Mouse (Mus musculus) CH12.LX (cell line): ENCODE measurements at regions not wholly inside any gene's neighbourhood (a gene's known extent, or its start where the extent isn't known, plus 50 kb on each side); places are given as distances from the start of the nearest gene placed in this dataset.

ENCODE experiments used
- CTCF ChIP-seq, 2 experiments: IDR thresholded peaks in 1 of 2; conservative IDR thresholded peaks in 1 of 2; 2 replicates each; pipeline ENCODE4 v1.5.1; 2011 to 2012; ENCODE audit warnings: low read depth in 2 of 2, low read length in 2 of 2, improper control_type of control experiment in 1 of 2, inconsistent platforms in 1 of 2, mild to moderate bottlenecking in 1 of 2, moderate library complexity in 1 of 2
- EP300 ChIP-seq: IDR thresholded peaks from 2 replicates; pipeline ENCODE4 v1.6.1; 2011; ENCODE audit warnings: low read length, improper control_type of control experiment
- ETS1 ChIP-seq: conservative IDR thresholded peaks from 2 replicates; pipeline ENCODE4 v1.6.1; 2012; ENCODE audit warnings: low read depth, mild to moderate bottlenecking, inconsistent platforms, low read length, improper control_type of control experiment, moderate library complexity
- JUN ChIP-seq: IDR thresholded peaks from 2 replicates; pipeline ENCODE4 v1.6.1; 2011; ENCODE audit warnings: low read depth, mild to moderate bottlenecking, low read length, improper control_type of control experiment, moderate library complexity; ENCODE audit not compliant: insufficient read depth
- MAFK ChIP-seq: IDR thresholded peaks from 2 replicates; pipeline ENCODE4 v1.6.1; 2011; ENCODE audit warnings: low read length, improper control_type of control experiment; ENCODE audit not compliant: insufficient replicate concordance
- MAX ChIP-seq: IDR thresholded peaks from 2 replicates; pipeline ENCODE4 v1.6.1; 2011; ENCODE audit warnings: low read length, improper control_type of control experiment
- MAZ ChIP-seq: IDR thresholded peaks from 2 replicates; pipeline ENCODE4 v1.6.1; 2012; ENCODE audit warnings: low read depth, mild to moderate bottlenecking, inconsistent platforms, low read length, improper control_type of control experiment, moderate library complexity
- NRF1 ChIP-seq: IDR thresholded peaks from 2 replicates; pipeline ENCODE4 v1.6.1; 2014; ENCODE audit warnings: low read depth, mild to moderate bottlenecking, inconsistent platforms, low read length, improper control_type of control experiment, moderate library complexity
- PAX5 ChIP-seq: IDR thresholded peaks from 2 replicates; pipeline ENCODE4 v1.6.1; 2012; ENCODE audit warnings: low read length, inconsistent platforms, mixed read lengths
- POLR2A ChIP-seq: IDR thresholded peaks from 2 replicates; pipeline ENCODE4 v1.6.1; 2011; ENCODE audit warnings: low read depth, mild to moderate bottlenecking, improper control_type of control experiment, low read length
- POLR2AphosphoS2 ChIP-seq: IDR thresholded peaks from 2 replicates; pipeline ENCODE4 v1.6.1; 2011; ENCODE audit warnings: low read depth, low read length, improper control_type of control experiment
- USF1 ChIP-seq: IDR thresholded peaks from 2 replicates; pipeline ENCODE4 v1.6.1; 2014; ENCODE audit warnings: low read depth, mild to moderate bottlenecking, inconsistent platforms, low read length, improper control_type of control experiment
- ZKSCAN1 ChIP-seq: IDR thresholded peaks from 2 replicates; pipeline ENCODE4 v1.6.1; 2012; ENCODE audit warnings: low read depth, inconsistent platforms, low read length, improper control_type of control experiment, borderline replicate concordance
- ZNF384 ChIP-seq: IDR thresholded peaks from 2 replicates; pipeline ENCODE4 v1.6.1; 2012; ENCODE audit warnings: low read depth, low read length, improper control_type of control experiment, inconsistent platforms

- TF ChIP-seq CTCF (conservative IDR thresholded peaks at IDR 0.05 in 1 of 2, IDR thresholded peaks at IDR 0.05 in 1 of 2; ENCODE audit: low read depth in 2 of 2, low read length in 2 of 2) (no peak), POLR2A (no peak), EP300 (no peak), JUN (no peak), MAFK (no peak), MAZ (no peak), ZNF384 (no peak), PAX5 (no peak), MAX (no peak), ZKSCAN1 (no peak), NRF1 (no peak), POLR2AphosphoS2 (no peak), ETS1 (no peak), USF1 (no peak)
Measured at GRCm38 (mm10) chr1:189990046-189990622, 68.0 kb upstream of the Smyd2 start.
